Mouse (Mus musculus): Measurements from ENCODE around the gene Nrp2. TPM values are rescaled to one million over a fixed set of nuclear protein-coding genes. Genes with fewer than 3 reads are reported as not detected.

Nrp2 gene
- polyA plus RNA-seq, 1 experiment = 7.7 TPM

DNA sequence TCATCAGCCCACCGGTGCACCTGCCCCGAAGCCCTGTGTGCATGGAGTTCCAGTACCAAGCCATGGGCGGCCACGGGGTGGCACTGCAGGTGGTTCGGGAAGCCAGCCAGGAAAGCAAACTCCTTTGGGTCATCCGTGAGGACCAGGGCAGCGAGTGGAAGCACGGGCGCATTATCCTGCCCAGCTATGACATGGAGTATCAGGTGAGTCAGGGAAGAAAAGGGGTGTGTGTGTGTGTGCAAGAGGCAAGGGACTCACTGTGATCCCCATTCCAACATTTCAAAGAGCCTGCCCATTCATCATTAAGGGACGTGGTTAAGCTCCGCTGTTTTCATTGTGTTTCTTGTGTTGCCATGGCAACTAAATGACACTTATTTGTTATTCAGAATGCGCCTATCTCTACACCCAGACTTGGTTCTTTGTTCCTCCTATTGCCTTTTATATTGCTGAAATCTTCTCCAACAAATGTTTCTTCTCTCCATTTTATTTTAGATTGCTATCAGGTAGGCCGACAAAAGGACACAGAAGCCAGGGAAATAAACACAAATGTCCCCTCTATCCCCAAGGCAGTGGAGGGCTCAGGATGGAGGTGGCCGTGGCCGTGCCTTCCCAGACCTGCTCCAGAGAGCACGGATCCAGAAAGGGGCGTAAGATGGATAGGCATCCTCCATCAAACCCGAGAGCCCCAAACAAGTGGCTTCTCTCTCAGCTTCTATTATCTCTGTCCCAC, 80.4 kb downstream of the Nrp2 start:
- TF ChIP-seq CTCF (IDR thresholded peaks at IDR 0.05; ENCODE audit: extremely low read depth, insufficient read depth, low read length) (no peak), POLR2A (IDR thresholded peaks at IDR 0.05; ENCODE audit: extremely low read depth, insufficient read depth, low read length) (no peak)
- no peak overlapping the region for H3K4me3 ChIP-seq (ENCODE audit: insufficient read depth, low read length)
- H3K27ac ChIP-seq (ENCODE audit: insufficient read depth, low read length) = no peak overlapping the region
- H3K4me1 ChIP-seq (ENCODE audit: control insufficient read depth, insufficient read depth, low read length) = peaks cover 1% of the 10 kb centered on the region; the same call in 1 of the 2 replicates

GRCm38 (mm10) chr1:62784084-62784392, 81.0 kb downstream of the Nrp2 start:
- TF ChIP-seq POLR2A (IDR thresholded peaks at IDR 0.05; ENCODE audit: extremely low read depth, insufficient read depth, low read length) (no peak), CTCF (IDR thresholded peaks at IDR 0.05; ENCODE audit: extremely low read depth, insufficient read depth, low read length) (no peak)
- Histone ChIP-seq H3K4me1 (ENCODE audit: control insufficient read depth, insufficient read depth, low read length) (peaks cover 1% of the 10 kb centered on the region; the same call in 1 of the 2 replicates), H3K27ac (ENCODE audit: insufficient read depth, low read length) (no peak overlapping the region), H3K4me3 (ENCODE audit: insufficient read depth, low read length) (no peak overlapping the region)

- TF ChIP-seq POLR2A (IDR thresholded peaks at IDR 0.05; ENCODE audit: extremely low read depth, insufficient read depth, low read length) = no peak
- peak; percentile 68 for TF ChIP-seq CTCF (IDR thresholded peaks at IDR 0.05; ENCODE audit: extremely low read depth, insufficient read depth, low read length)
- Histone ChIP-seq H3K27ac (ENCODE audit: insufficient read depth, low read length) (no peak overlapping the region), H3K4me1 (ENCODE audit: control insufficient read depth, insufficient read depth, low read length) (peaks cover 1% of the 10 kb centered on the region; the same call in 1 of the 2 replicates), H3K4me3 (ENCODE audit: insufficient read depth, low read length) (no peak overlapping the region)
Observed at GRCm38 (mm10) chr1:62786255-62786654, 83.2 kb downstream of the Nrp2 start.

DNA sequence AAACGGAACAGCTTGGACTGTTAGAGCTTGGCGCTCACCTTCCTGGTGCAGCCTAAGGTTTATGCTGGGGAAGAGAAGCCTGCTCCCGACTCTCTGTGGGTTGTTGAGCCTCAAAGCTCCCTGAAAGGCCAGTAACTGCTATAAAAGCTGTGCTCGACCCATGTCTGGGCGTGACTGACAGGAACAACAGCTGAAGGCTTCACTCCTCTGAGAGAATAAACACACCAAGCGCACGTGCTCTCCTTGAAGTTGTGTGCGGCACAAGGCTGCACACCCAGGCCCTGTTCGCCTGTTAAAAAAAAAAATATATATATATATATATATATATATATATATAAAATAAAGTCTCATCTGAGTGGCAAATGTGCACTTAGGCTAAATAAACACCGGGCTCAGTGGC, 84.5 kb downstream of the Nrp2 start:
- Histone ChIP-seq H3K4me1 (ENCODE audit: control insufficient read depth, insufficient read depth, low read length) (peaks cover 1% of the 10 kb centered on the region; the same call in 1 of the 2 replicates), H3K27ac (ENCODE audit: insufficient read depth, low read length) (no peak overlapping the region), H3K4me3 (ENCODE audit: insufficient read depth, low read length) (no peak overlapping the region)
- no peak for TF ChIP-seq CTCF (IDR thresholded peaks at IDR 0.05; ENCODE audit: extremely low read depth, insufficient read depth, low read length)
- no peak for TF ChIP-seq POLR2A (IDR thresholded peaks at IDR 0.05; ENCODE audit: extremely low read depth, insufficient read depth, low read length)

DNA sequence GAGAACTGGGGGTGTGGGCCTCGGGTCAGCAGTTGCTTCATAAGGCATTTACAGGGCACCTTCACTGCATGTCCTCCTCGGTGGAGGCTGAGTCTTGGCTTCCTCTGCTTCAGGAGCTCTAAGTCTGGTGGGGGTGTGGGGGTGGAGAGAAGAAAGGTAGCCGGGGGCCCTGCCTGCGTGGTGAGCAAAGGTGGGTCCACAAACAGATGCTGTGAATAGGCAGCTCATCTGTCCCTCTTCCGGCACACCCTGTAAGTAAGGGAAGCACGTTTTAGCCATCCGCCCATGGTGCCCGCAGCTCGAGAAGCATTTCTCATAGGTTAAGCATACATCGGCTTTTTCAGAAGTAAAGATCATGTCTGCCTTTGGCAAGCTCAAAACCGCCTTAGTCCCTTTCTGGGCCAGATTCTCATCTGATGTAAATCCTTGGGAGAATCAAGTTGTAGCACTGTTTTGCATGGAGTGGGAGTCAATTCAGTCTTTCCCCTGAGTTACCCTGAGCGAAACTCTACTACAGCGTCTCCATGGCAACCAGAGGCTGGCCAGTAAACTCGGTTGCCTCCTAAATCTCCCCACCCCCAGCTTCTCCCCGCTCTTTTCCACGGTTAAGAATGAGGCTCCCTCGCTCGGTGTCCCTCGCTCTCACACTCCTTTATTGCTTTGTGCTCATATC, 91.3 kb downstream of the Nrp2 start:
- TF ChIP-seq POLR2A (IDR thresholded peaks at IDR 0.05; ENCODE audit: extremely low read depth, insufficient read depth, low read length) (no peak), CTCF (IDR thresholded peaks at IDR 0.05; ENCODE audit: extremely low read depth, insufficient read depth, low read length) (no peak)
- Histone ChIP-seq H3K27ac (ENCODE audit: insufficient read depth, low read length) (no peak overlapping the region), H3K4me1 (ENCODE audit: control insufficient read depth, insufficient read depth, low read length) (peaks cover 5% of the 10 kb centered on the region), H3K4me3 (ENCODE audit: insufficient read depth, low read length) (no peak overlapping the region)

- Histone ChIP-seq H3K4me1 (ENCODE audit: control insufficient read depth, insufficient read depth, low read length) (peaks cover 5% of the 10 kb centered on the region), H3K27ac (ENCODE audit: insufficient read depth, low read length) (no peak overlapping the region), H3K4me3 (ENCODE audit: insufficient read depth, low read length) (no peak overlapping the region)
- TF ChIP-seq POLR2A (IDR thresholded peaks at IDR 0.05; ENCODE audit: extremely low read depth, insufficient read depth, low read length) (no peak), CTCF (IDR thresholded peaks at IDR 0.05; ENCODE audit: extremely low read depth, insufficient read depth, low read length) (no peak)
Observed at GRCm38 (mm10) chr1:62794896-62795255, 91.8 kb downstream of the Nrp2 start.

GRCm38 (mm10) chr1:62795307-62796037, 92.4 kb downstream of the Nrp2 start:
- no peak overlapping the region for H3K27ac ChIP-seq (ENCODE audit: insufficient read depth, low read length)
- H3K4me1 ChIP-seq (ENCODE audit: control insufficient read depth, insufficient read depth, low read length) = peaks cover 5% of the 10 kb centered on the region
- TF ChIP-seq POLR2A (IDR thresholded peaks at IDR 0.05; ENCODE audit: extremely low read depth, insufficient read depth, low read length) (no peak), CTCF (IDR thresholded peaks at IDR 0.05; ENCODE audit: extremely low read depth, insufficient read depth, low read length) (peak; percentile 37; the same call in 1 of the 2 replicates)
- peak overlapping the region; percentile 24; the same call in 1 of the 2 replicates for H3K4me3 ChIP-seq (ENCODE audit: insufficient read depth, low read length)

DNA sequence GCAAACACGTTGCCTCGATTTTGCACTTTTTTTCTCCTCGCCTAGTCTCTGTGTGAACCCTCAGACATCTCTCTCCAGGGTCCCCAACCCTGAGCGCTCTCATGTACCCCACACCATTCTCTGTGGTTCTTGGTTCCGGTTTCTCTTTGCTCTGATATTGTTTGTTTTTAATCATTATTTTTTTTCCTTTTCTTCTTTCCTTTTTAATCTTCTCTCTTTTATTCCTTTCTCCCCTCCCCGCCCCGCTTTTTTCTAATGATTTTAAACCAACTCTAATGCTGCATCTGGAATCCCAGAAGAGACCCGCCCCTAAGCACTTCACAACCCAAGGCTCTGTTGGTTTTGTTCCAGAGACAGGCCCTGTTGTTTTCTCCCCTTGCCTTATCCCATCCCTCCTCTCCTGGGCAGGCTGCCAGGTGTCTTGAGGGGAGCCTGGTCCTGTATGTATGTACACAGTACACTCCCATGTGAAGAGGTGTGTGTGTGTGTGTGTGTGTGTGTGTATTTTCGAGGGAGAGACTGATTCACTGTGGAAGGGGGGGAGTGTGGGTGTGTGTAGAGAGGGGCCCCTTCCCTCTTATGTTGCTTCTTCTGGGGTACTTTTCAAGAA, 93.1 kb downstream of the Nrp2 start:
- TF ChIP-seq CTCF (IDR thresholded peaks at IDR 0.05; ENCODE audit: extremely low read depth, insufficient read depth, low read length) = no peak
- TF ChIP-seq POLR2A (IDR thresholded peaks at IDR 0.05; ENCODE audit: extremely low read depth, insufficient read depth, low read length) = no peak
- Histone ChIP-seq H3K4me1 (ENCODE audit: control insufficient read depth, insufficient read depth, low read length) (peaks cover 5% of the 10 kb centered on the region), H3K4me3 (ENCODE audit: insufficient read depth, low read length) (0 out of 2 replicates have a peak overlapping the region, but pooled peaks have one; percentile 24), H3K27ac (ENCODE audit: insufficient read depth, low read length) (no peak overlapping the region)

DNA sequence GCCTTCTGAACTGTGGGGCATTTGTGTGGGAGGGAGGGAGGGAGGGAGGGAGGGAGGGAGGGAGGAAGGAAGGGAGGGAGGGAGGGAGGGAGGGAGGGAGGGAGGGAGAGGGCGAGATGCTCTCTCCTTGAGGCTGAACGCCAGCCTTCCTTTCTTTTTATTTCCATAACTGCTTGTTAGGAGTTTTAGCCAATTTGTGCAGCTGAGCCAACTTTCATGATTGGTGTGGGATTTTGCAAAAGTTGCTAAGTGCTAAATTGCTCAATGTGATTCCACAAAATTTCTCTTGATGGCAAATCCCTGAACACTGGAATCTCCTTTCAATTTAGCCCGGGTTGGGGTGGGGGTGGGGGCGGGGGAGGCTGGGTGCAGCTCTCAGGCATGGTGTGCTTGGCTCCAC, 96.3 kb downstream of the Nrp2 start:
- Histone ChIP-seq H3K4me1 (ENCODE audit: control insufficient read depth, insufficient read depth, low read length) (peaks cover 1% of the 10 kb centered on the region; the same call in 1 of the 2 replicates), H3K4me3 (ENCODE audit: insufficient read depth, low read length) (no peak overlapping the region), H3K27ac (ENCODE audit: insufficient read depth, low read length) (no peak overlapping the region)
- no peak for TF ChIP-seq POLR2A (IDR thresholded peaks at IDR 0.05; ENCODE audit: extremely low read depth, insufficient read depth, low read length)
